Mouse (Mus musculus) intestine, embryonic 16.5 days (tissue): ENCODE measurements around the gene Csrnp3. TPM values are rescaled to one million over a fixed set of nuclear protein-coding genes. Genes with fewer than 3 reads are reported as not detected.

ENCODE experiments used
- ATAC-seq: fragments of 200-750 bp; cut with Nextera tagmentation; 2 replicates; pipeline ENCODE4 v1.8.0; 2017; ENCODE audit warnings: moderate TSS enrichment, moderate library complexity
- H3K27ac ChIP-seq: fragments of 300-500 bp; sonication (generic); 2 replicates; pipeline ENCODE4 v1.5.1; 2014; ENCODE audit warnings: mild to moderate bottlenecking, low read length
- H3K27me3 ChIP-seq: fragments of 300-500 bp; sonication (generic); replicated peaks from 2 replicates; pipeline ENCODE4 v1.6.1; 2014; ENCODE audit warnings: low read length, control low read depth, mixed read lengths; ENCODE audit not compliant: control insufficient read depth, insufficient read depth
- H3K36me3 ChIP-seq: fragments of 300-500 bp; sonication (generic); 2 replicates; pipeline ENCODE4 v1.6.1; 2014; ENCODE audit warnings: low read length, control low read depth; ENCODE audit not compliant: control insufficient read depth, insufficient read depth
- H3K4me1 ChIP-seq: fragments of 300-500 bp; sonication (generic); 2 replicates; pipeline ENCODE4 v1.6.1; 2014; ENCODE audit warnings: low read length, control low read depth, mixed read lengths; ENCODE audit not compliant: control insufficient read depth, insufficient read depth
- H3K4me2 ChIP-seq: fragments of 300-500 bp; sonication (generic); 2 replicates; pipeline ENCODE4 v1.6.1; 2014; ENCODE audit warnings: low read depth, low read length, control low read depth
- H3K4me3 ChIP-seq: fragments of 300-500 bp; sonication (generic); 2 replicates; pipeline ENCODE4 v1.5.1; 2014; ENCODE audit warnings: mild to moderate bottlenecking, low read length
- H3K9ac ChIP-seq: fragments of 300-500 bp; sonication (generic); 2 replicates; pipeline ENCODE4 v1.6.1; 2014; ENCODE audit warnings: low read depth, low read length
- H3K9me3 ChIP-seq: fragments of 300-500 bp; sonication (generic); 2 replicates; pipeline ENCODE4 v1.6.1; 2016; ENCODE audit warnings: low read length, control low read depth; ENCODE audit not compliant: control insufficient read depth
- WGBS: fragments of 180-500 bp; shearing (Covaris S2); extraction: QIAGEN DNeasy Blood & Tissue Kit; methylation state at CpG from one replicate; pipeline ENCODE4 v1.1.7; 2014; 5-methylcytosine and 5-hydroxymethylcytosine counted together
- polyA plus RNA-seq: library from polyadenylated mRNA; unstranded; fragments of >200 nt; fragmentation: Nextera tagmentation; extraction: Ambion mirVana; gene quantifications from 2 replicates; pipeline ENCODE4 v1.2.1, GENCODE M21; 2015

The Csrnp3 gene
- polyA plus RNA-seq, 1 experiment from 2014 or later: 1.7 TPM

DNA sequence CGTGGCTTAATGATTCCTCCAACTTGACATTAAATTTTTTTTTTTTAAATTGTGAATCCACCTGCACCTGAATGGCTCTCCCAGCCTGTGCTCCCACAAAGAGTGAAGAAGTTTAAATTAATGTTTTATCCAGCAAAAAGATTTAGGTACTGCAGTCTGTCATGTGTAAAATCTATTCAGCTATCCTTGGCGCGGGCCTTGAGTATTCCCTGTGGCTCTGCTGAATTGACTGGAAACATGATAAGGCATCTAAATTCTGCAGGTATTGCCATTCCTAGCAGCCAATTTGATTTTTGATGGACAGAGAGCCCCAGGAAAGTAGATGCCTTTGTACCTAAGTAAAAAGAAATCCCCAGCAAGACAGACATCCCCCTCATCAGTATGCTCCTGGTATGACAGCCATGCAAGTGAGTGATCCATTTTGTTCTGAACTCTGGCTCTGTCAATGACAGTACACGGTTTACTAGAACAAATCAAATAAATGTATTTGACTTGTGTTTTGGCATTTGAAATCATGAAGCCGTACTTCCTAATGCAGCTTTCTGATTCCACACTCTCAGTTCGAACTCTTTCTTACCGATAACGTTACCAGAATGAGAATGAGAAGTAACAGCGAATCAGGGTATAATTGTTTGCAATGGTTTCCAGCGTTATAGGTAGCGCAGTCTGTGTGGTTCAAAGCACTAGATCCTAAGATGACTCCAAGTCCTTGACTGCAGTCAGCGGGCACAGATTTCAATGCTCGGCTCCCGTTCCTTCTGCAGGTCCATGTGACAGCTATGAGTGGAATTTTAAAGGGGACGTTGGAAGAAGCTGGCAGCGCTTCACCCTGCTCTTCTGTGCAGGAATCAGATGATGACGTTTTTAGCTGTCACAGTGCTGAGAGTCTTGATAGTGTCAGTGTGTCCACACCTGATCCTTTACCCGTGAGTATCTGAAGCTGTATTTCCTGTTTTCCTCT, 14.5 kb downstream of the Csrnp3 start:
- Histone ChIP-seq H3K36me3 (no peaks in the 10 kb centered on the region), H3K27me3 (no peaks in the 10 kb centered on the region), H3K9ac (no peak overlapping the region), H3K27ac (no peak overlapping the region), H3K9me3 (no peaks in the 10 kb centered on the region), H3K4me1 (no peaks in the 10 kb centered on the region), H3K4me2 (no peak overlapping the region), H3K4me3 (no peak overlapping the region)
- no peak for ATAC-seq
- WGBS: 82% methylated on average over 18 of the region's 18 CpGs

DNA sequence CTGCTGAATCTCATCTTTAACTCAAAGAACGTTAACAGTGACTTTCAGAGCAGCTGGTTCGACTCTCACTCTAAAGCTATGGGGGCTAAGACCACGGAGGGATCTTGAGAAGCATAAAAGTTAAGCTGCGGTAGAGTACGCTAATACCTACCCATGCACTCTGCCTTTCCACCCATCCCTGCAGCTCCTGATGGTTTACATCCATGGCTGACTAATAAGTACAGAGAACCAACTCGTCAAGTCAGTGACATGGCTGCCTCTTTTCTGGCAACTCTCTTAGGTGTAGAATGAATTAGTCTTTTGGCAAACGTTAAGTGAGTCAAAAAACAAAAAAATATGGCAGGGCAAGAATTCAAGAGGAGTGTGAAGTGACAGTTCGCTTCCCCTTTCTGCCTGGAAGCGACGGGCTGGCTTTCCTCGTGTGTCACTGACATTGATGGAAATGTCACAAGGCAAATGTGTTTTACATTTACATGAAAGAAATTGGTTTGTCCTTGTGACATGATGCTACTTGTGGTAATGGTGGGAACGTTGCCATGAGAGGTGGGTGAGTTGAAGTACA, 19.3 kb downstream of the Csrnp3 start:
- WGBS: 74% methylated on average over 12 of the region's 12 CpGs
- no peaks in the 10 kb centered on the region for H3K4me1 ChIP-seq
- no peak overlapping the region for H3K4me2 ChIP-seq
- H3K27ac ChIP-seq: no peak overlapping the region
- H3K9ac ChIP-seq: no peak overlapping the region
- no peak for ATAC-seq
- no peaks in the 10 kb centered on the region for H3K36me3 ChIP-seq
- H3K9me3 ChIP-seq: no peaks in the 10 kb centered on the region
- H3K27me3 ChIP-seq: no peaks in the 10 kb centered on the region
- no peak overlapping the region for H3K4me3 ChIP-seq

DNA sequence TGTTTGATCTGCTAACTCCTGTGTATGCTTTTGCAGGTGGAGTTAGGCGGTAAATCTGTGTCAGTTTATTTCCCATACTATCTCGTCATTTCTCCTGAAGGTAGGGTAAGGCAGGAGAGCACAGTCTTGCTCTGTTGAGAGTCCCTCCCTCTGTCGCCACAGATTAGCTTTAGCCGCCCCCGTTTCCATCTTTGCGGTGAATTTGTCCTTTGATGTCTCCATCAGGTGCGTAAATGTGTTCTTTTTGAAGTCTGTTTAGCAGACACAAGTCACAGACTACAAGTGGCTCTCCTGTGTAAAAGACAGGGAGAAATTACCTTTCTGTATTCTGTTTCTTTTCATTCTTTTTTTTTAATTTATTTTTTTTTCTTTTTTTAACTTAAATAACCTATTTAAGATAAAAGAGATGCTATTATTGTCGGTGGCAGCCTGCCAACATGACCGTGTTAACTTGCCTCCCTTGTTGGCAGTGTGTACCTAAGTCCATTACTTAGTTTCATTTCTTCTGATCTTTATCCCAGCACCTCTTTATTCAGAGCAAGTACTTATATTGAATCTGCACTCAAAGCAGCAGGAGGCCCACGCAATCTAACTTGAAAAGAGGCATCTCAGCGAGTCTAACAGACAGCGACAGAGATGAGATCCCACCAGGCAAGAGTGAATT, 25.5 kb downstream of the Csrnp3 start:
- no peak overlapping the region for H3K4me3 ChIP-seq
- no peak overlapping the region for H3K27ac ChIP-seq
- H3K9ac ChIP-seq: no peak overlapping the region
- no peaks in the 10 kb centered on the region for H3K27me3 ChIP-seq
- ATAC-seq: no peak
- H3K9me3 ChIP-seq: no peaks in the 10 kb centered on the region
- no peak overlapping the region for H3K4me2 ChIP-seq
- H3K36me3 ChIP-seq: no peaks in the 10 kb centered on the region
- 71% methylated on average over 12 of the region's 12 CpGs for WGBS
- H3K4me1 ChIP-seq: no peaks in the 10 kb centered on the region

DNA sequence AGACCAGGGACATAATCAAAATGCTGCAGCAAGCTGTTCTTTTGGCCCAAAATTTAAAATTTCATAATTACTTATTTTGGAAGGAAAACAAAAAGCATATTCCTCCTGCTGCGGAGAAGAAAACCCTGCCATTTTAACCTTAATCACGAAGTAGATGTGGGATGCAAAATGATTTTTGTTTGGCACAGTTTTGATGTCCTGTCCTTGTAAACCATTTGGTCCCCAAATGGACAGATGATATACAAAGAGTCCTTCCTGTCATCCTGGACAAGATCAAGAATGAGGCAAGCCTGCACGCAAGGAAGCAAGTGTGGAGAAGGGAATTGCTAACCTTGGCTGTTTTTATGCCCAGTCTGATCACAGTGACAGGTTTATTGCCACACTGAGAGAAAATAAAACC, 46.0 kb downstream of the Csrnp3 start:
- Histone ChIP-seq H3K9me3 (no peaks in the 10 kb centered on the region), H3K27ac (no peak overlapping the region), H3K36me3 (no peaks in the 10 kb centered on the region), H3K4me2 (no peak overlapping the region), H3K27me3 (no peaks in the 10 kb centered on the region), H3K9ac (no peak overlapping the region), H3K4me1 (no peaks in the 10 kb centered on the region), H3K4me3 (no peak overlapping the region)
- WGBS: 65% methylated on average over 3 of the region's 3 CpGs
- ATAC-seq: no peak

DNA sequence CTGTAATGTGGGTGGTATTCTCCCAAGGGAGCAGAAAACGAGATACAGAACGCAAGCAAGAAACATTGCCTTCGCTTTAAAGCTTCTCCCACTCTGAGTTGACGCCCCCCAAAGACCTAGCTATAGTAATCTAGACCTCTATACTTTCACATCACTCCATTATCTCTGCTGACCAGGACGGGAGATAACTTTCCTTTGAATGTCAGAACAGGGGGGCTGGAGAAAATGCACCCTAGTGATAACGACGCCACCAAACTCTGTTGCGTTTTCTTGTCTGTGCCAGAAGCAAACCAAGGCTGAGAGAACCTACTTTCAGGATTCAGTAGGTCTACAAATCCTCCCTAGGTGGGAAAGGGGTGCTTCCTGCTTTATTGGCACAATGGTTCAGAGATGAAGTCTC, 47.7 kb downstream of the Csrnp3 start:
- Histone ChIP-seq H3K36me3 (no peaks in the 10 kb centered on the region), H3K27me3 (no peaks in the 10 kb centered on the region), H3K9me3 (no peaks in the 10 kb centered on the region), H3K27ac (no peak overlapping the region), H3K4me3 (no peak overlapping the region), H3K4me1 (no peaks in the 10 kb centered on the region), H3K9ac (no peak overlapping the region), H3K4me2 (no peak overlapping the region)
- ATAC-seq: no peak
- WGBS: 81% methylated on average over 8 of the region's 8 CpGs

DNA sequence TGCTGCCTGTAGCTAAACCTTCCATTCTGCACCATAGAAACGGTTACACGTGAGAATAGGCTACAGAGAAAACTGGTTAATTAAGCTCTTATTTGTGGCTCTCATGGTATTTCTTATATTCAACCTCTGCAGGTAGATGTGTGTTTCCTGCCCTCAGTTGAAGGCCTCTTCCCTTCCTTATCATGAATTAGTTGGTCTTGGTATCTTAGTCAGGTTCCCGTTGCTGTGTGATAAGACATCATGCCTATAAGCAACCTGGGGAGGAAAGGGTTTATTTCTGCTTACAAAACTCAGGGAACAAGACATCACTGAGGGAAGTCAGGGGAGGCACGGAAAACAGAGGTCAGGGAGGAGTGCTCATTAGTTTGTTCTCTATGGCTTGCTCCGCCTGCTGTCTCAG, 48.7 kb downstream of the Csrnp3 start:
- ATAC-seq: no peak
- WGBS: 71% methylated on average over 5 of the region's 5 CpGs
- H3K4me1 ChIP-seq: no peaks in the 10 kb centered on the region
- no peak overlapping the region for H3K4me2 ChIP-seq
- H3K36me3 ChIP-seq: no peaks in the 10 kb centered on the region
- H3K27me3 ChIP-seq: no peaks in the 10 kb centered on the region
- H3K27ac ChIP-seq: no peak overlapping the region
- no peaks in the 10 kb centered on the region for H3K9me3 ChIP-seq
- no peak overlapping the region for H3K4me3 ChIP-seq
- H3K9ac ChIP-seq: no peak overlapping the region

DNA sequence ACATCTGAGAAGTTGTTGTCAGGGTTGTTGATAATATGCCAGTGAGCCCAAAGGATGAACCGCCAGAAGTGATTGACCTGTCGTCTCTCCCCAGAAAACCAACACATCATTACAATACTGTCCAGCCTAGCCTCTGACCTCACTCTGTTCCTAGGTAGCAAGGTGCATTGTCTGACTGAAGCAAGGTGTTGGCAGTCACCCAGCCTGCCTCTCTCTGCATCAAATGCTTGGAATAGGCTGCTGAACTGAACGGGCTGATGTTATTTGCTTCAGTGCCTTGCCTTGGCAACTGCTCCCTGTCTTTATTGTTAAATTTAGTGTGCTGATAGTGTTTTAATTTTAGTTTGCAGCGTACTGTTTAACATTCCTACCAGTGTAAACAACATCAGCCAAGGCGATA, 51.0 kb downstream of the Csrnp3 start:
- Histone ChIP-seq H3K27ac (no peak overlapping the region), H3K4me1 (no peaks in the 10 kb centered on the region), H3K27me3 (no peaks in the 10 kb centered on the region), H3K9ac (no peak overlapping the region), H3K36me3 (no peaks in the 10 kb centered on the region), H3K9me3 (no peaks in the 10 kb centered on the region), H3K4me2 (no peak overlapping the region), H3K4me3 (no peak overlapping the region)
- ATAC-seq: no peak
- WGBS: 17% methylated on average over 5 of the region's 5 CpGs

DNA sequence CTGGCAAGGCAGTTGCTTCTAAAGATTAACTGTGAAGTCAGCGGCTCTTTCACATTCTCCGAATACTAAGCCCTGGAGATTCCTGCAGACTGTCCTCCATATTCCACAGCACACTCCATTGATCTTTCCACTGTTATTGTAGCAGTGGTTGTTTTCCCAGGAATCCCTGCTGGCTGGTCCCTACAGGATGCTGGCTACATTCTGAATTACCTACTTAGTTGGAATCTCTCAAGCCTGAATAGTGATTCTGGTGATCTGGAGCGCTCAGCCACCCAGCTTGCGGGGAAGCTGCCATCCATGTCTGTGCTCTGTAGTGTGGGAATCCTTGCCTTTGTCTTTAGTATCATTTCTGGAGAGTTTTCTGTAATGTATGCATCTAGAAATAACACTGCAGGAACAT, 51.5 kb downstream of the Csrnp3 start:
- Histone ChIP-seq H3K4me3 (no peak overlapping the region), H3K27ac (no peak overlapping the region), H3K36me3 (no peaks in the 10 kb centered on the region), H3K4me2 (no peak overlapping the region), H3K9ac (no peak overlapping the region), H3K4me1 (no peaks in the 10 kb centered on the region), H3K27me3 (no peaks in the 10 kb centered on the region), H3K9me3 (no peaks in the 10 kb centered on the region)
- WGBS: 41% methylated on average over 4 of the region's 4 CpGs
- no peak for ATAC-seq

DNA sequence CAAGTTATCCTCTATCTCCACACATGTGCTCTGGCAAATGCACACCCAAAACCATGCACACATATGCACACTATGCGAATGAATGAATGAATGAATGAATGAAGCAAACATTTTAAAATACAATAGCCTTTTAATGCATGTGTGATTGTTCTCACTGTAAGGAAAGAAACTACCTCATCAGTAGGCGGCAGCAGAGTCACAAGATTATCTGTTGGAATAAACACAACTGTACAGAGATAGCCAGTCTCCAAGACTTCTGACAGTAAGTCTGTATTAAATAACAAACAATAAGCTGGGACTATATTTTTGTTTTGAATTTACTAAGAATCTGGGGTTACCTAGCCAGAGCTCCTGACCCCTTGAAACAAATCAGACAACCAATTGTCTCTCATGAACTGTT, 53.9 kb downstream of the Csrnp3 start:
- Histone ChIP-seq H3K4me2 (no peak overlapping the region), H3K4me1 (no peaks in the 10 kb centered on the region), H3K27me3 (no peaks in the 10 kb centered on the region), H3K27ac (no peak overlapping the region), H3K4me3 (no peak overlapping the region), H3K9ac (no peak overlapping the region), H3K9me3 (no peaks in the 10 kb centered on the region), H3K36me3 (no peaks in the 10 kb centered on the region)
- 79% methylated on average over 2 of the region's 2 CpGs for WGBS
- no peak for ATAC-seq
